Mouse (Mus musculus) hematopoietic stem cell, adult 5-6 weeks (primary cell): ENCODE measurements around the gene Napa. TPM values are rescaled to one million over a fixed set of nuclear protein-coding genes. Genes with fewer than 3 reads are reported as not detected.
A peak's percentile ranks its signal among the peaks of the same experiment; 100 is the strongest.

ENCODE experiments used
- ATAC-seq, 2 experiments: fragments of 125-278 bp in 1 of 2; replicated peaks in 1 of 2; 2 replicates each; pipeline ENCODE4 v1.8.0; 2016 to 2017; ENCODE audit warnings: inconsistent platforms in 2 of 2, mild to moderate bottlenecking in 2 of 2, moderate number of reproducible peaks in 2 of 2, low read depth in 1 of 2, moderate TSS enrichment in 1 of 2; ENCODE audit not compliant: low FRiP score in 2 of 2, poor library complexity in 2 of 2, severe bottlenecking in 2 of 2, insufficient read depth in 1 of 2, low TSS enrichment in 1 of 2
- total RNA-seq: library from RNA; stranded (forward); fragments of 172-1452, 232-1000 nt; gene quantifications from 2 replicates; pipeline ENCODE4 v1.2.3, GENCODE M21; 2017

Gene Napa
- total RNA-seq = 44.4 and 53.9 TPM in 2 replicates

DNA sequence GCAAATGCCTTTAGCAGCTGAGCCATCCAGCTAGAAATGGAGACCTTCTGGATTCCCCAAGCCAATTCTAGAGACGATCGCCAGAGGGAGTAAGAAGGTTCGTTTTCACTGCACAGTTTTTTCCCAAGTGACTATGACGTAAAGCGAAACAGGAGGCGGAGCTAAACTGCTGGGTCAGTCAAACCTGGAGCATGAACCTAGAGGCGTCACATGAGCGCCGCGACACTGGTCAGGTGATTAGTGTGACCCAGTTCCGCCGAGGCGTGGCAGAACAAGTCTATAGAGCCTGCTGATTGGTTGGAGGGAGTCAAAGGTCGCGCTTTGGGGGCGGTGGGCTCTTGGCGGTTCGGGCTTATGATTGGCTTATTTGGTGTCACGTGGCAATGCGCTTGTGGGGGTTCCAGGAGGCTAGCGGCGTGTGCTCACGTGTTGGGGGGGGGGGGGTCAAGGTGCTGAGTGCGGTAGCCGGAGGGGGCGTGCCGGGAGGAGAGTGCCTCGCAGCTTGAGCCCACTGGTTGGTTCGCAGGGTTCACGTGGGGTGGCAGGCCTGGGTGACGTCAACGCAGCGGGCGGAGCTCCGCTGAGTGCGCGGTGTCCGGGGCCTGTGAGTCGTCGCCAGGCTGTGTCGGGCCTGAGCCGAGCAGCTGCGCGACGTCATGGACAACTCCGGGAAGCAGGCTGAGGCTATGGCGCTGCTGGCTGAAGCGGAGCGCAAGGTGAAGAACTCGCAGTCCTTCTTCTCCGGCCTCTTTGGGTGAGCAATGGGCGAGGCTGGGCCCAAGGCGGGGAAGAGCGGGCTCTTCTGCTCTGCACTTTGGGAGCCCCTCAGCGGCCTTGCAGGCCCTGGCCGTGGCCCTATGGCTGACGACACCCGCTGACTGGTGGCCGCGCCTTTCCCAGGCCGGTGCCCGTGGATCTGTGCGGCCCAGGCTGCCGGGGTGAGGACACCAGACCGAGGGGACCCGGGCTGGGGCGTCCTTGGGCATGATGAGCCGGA lies at the start of gene Napa:
Napa (plus strand) TSS at position 438 of the 997 bp plus-strand sequence.
- ATAC-seq = peak; percentile 90 to 93

DNA sequence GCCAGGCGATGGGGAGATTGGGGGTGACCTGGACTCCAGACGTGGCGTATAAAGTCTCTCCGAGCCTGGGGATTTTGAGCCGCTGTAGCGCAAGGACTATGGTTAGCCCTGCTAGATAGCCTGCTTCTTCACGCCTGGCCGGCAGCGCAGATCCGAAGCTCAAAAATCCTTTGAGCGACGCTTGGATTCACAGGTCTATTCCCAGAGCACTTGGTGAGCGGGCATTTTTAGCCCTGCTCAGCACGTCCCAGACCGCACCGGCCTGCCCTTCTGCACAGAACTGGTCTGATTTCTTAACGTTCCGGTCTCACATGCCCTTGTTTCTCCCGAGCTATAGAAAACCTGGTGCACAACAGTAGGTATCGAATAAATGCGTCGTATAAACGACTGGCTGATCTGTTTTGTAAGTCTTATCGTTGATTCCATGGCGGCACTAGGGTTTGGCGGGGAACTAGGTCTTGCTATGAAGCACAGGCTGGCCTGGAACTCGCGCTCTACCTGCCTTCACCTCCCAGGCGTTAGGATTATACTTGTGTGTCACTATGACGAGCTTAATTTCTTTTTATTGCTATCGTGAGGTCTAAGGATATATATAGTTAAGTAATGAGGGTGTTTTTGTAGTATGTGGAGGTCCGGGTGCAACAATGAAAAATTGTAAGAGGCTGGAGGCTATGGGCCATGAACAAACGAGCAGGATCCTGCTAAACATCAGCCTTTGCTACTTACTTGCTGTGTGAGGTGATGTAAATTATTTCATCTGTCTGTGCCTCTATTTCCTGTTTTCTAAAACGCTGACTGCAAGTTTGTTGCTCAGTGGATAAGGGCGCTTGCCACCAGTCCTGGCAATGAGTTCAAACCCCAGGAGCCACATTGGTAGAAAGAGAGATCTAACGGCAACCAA lies 49.3 kb upstream of the Napa start:
- no peak for ATAC-seq

DNA sequence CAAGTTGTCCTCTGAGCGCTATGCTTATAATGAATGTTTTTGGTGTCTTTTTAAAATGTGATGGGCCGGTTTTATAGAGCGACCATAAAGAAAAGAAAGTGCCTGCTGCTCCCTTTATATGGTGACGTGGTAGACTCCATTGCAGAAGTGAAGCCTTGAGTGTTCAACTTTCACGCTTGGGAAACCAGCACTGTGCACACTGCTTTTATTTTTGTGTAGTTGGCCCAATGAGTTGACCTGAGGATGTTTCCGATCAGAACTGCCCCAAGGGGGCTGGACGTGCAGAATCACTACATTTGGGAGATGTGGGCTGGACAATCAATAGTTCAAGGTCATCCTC lies 48.7 kb upstream of the Napa start:
- ATAC-seq = no peak

DNA sequence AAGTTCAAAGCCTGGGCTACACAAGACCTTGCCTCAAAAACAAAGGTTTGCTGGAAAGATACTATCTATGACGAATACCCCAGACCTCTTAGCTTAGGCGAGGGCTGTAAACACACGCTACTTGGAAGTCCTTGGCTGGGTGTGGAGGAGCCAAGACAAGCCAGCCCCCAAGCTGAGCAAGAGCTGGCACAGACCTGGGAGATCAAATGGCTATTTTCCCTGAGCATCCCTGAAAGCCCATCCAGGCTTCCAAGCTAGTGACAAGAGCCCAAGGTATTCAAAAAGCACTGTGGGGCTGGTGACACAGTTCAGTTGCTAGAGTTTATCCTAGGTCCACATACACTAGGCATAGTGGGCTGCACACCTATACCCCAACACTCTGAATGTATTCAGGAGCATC lies 47.7 kb upstream of the Napa start:
- no peak for ATAC-seq

DNA sequence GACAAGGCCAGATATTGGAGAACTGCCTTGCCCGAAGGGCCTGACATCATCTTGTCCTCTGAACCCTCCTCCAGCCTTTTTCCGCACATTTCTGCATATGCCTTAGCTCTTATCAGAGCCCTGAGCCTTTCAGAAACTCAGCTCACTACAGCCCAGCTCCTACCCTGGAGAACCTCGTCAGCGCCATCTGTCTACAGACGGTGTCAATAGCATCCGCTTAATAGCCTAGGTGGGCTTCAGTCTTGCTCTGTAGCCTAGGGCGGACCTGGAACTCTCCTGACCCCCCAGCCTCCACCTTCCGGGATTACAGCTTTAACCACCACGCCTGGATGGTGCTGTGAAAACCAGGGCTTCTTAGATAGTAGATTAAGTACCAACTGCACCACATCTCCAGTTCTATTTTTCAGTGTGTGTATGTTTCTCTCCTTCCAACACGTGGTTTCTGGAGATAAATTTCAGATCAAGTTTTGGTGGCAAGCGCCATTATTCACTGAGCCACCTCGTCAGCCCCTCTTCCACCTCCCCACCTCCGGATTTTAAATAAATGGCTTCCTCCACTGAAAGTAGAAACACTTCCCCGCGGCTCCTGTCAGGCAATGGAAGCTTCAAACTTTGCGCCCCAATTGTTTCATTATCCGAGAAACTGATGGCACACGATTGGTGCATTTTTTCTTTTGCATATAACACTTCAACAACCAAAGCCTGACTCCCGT lies 46.2 kb upstream of the Napa start:
- peak; percentile 44 to 50 for ATAC-seq

DNA sequence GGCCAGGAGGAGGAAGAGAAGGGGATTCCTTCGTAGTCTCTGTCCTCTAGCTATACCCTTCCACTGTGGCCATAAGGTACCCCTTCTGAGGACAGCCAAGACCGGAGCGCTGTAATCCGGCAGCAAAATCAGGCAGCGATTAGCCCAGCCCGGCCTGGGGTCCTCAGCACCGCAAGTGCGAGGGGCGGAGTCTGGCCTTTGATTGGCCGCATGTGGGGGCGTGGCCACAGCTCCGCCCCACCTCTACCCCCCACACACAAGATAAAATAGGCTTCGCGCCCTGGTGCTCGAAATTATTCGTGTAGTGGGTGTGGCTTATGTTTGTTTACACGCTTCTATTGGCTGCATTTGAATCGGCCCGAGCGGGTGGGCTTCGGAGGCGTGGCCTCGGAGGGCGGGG lies 45.6 kb upstream of the Napa start:
- peak; percentile 58 to 68 for ATAC-seq

DNA sequence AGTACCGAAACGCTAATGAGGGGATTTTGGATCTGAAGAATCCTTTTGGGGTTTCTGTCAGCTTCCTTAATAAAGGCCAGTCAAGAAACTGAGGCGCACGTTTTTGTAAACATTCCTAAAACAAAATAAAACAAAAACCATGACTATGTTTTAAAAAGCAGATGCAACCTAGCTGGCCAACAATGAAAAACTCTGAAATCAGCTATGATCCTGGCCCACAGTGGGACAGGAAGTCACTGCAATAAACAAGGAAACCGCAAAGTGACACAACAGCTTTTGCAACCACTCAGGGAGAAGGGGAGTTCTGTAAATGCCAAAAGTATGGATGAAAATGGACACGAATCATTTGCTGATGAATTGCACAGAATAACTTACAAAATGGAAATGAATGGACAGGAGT lies 45.2 kb upstream of the Napa start:
- peak in 1 of 2 experiments; percentile 29; a peak in 1 of 4 replicates for ATAC-seq

DNA sequence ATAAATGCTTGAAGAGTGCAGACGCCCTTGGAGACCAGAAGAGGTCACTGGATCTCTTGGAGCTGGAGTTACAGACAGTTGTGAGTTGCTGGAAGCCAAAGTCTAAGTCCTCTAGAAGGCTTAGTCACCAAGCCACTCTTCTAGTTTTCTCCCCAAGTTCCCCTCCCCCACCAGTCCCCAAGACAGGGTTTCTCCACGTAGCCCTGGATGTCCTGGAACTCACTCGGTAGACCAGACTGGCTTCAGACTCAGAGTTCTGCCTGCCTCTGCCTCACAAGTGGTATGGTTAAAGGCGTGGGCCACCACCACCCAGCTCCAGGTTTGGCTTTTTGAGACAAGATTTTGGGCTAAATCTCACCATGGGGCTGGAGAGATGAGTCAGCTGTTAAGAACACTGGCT lies 43.3 kb upstream of the Napa start:
- no peak for ATAC-seq

DNA sequence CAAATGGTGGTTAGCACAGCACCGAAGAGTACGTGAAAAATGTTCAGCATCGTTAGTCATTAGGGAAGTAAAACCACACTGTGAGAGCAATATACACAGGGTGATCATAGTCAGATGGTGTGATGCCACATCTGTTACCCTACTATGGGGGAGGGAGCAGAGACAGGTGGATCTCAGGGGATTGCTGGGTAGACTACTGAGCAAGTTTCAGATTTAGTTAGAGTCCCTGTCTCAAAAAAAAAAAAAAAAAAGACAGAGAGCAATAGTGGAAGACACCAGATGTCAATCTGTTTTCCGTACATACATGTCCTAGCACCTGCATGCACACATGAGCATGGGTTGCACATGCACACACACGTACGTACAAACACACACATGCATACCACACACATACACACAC lies 42.6 kb upstream of the Napa start:
- no peak for ATAC-seq

DNA sequence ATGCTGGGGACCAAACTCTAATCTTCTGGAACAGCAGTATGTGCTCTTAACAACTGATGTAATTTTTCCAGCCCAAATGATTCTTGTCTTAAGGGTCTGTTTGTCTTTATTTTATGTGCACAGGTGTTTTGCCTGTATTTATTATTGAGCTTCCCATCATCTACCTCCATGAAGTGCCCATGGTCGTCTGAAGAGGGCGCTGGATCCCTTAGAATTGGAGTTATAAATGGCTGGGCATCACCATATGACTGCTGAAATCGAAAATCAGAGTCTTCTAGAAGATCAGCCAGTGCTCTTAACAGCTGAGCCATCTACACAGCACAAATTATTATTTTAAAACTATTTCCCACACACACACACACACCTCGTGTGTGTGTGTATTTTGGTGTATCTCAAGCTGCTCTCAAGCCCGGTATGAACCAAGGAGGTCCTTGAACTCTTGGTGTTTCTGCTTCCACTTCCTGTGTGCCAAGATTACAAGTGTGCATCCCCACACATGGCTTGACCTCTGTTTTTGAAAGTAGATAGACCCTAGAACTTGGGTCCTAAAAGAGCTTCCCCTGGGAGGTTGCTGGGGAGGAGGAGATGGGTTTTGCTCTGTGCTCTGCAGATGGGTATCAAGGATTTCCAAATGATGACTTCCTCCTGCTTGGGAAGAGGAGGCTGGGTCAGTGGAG lies 41.7 kb upstream of the Napa start:
- 0 out of 4 replicates have a peak, but pooled peaks of 1 of the 2 experiments have one; percentile 15 for ATAC-seq

DNA sequence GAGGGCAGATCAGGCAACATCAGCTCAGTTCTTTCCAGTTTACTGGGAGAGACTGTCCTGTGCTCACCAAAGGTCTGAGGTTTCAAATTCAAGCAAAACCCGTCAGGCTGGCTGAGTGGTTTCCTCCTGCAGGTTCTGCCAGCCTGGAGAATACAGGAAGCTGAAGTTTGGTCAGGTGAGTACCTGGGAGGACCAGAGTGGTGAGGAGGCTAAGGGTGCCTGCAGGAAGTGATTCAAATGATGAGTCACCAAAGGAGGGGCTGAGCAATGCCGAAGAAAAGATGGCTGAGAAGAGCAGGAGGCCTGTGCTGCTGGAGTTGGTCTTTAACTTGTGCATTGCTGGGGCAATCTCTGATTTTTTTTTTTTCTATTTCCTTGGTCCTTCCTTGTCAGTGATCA lies 41.1 kb upstream of the Napa start:
- peak; percentile 42 to 54 for ATAC-seq

DNA sequence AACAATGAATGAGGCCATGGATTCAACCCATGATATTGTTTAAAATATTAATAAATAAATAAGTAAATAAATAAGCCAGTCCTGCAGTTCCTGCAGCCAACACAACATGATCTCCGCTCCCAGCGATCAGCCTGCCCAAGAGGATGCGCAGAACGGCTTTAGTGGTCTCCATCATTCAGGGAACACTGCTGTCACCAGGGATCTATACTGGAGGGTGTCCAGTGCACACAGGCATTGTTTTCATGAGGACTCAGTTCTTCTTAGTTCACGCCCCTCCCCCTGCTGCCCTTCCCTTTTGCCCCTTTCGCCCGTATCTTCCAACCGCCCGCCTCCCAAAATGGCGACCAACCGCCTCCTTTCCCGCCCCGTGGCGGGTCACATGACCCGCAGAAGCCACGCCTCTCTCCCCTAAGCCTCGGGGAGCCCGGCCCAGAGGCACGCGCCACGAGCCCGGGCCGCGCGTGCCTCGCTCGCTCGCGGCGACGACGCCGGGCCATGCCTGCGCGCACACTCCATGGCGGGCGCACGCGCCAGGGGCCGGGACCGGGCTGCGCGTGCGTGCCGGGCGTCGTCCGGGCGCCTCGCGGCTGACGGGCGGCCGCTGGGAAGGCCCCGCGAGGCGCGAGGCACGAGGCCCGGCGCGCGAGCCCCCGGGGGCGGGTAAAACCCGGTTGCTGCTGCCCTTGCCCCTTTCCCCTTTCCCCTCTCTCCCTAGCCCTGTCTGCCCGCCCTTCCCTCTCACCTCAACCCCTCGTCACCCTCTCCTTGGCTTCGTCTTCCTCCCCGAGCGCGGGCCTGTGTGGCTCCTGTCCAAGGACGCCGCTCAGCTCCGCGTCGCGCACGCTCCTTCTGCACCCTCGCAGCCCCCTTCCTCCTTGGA lies 36.8 kb upstream of the Napa start, which contains the start of gene Zfp541:
Zfp541 (plus strand) TSS at position 596 of the 880 bp plus-strand sequence.
- no peak for ATAC-seq

DNA sequence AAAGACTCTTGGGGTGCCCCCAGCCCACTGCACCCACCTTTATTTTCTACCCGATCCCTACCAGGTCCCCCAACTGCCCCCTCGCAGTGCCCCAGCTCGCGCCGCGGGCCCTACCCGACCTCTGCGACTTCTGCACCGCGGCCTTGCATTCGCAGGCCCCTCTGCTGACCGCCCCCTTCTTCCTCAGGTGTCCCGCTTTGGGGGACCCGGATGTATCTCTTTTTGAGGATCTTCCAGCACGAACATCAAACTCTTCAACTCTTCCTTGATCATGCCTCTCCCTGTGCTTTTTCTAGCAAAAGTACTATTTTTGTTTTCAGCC lies 36.2 kb upstream of the Napa start:
- ATAC-seq = no peak

DNA sequence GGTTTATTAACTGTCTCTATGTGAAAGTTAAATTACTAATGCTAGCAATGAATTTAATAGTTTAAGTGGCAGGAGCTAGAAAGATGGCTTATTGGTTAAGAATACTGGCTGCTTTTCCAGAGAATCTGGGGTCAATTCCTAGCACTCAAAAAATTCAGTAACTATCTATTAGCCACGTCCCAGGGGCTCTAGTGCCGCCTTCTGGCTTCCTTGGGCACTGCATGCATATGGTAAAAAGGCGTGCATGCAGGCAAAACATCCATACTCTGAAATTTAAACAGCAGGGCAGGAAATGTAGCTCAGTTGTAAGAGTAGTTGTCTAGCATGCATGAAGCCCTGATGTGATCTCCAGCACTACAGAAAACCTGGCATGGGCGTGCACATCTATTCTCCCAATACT lies 34.8 kb upstream of the Napa start:
- no peak for ATAC-seq

DNA sequence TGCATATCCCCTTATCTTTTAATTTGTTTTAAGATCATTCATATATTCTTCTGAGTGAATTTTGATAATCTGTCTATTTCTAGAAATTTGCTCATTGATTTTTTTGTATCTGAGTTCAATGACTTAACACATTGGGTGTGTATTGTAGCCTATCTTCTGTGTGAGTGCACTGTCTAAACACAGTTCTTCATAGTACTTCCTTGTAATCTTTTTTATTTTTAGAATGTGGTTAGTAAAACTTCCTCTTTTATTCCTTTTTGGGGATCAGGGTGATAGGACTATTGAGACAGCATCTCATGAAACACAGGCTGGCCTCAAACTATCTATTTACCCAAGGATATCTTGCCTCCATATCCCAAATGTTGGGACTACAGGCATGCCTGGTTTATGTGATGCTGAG lies 27.4 kb upstream of the Napa start:
- peak; percentile 71 to 72; a peak in 3 of 4 replicates for ATAC-seq

DNA sequence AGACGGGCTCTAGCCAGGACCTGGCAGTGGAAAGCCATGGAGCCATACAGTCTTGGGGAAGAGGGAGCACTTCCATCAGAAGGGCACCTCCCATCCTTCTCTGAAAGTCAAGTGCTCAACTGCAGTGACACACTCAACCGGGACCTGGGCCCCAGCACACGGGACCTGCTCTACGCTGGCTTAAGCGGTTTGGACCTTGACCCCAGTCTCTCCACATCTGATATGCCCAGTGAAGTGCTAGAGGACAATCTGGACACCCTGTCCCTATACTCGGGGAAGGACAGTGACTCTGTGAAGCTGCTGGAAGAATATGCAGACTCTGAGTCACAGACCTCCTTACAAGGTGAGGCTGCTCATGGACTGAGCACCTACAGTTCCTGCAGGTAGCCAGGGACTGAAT lies 26.4 kb upstream of the Napa start:
- no peak for ATAC-seq
